Mouse (Mus musculus) cerebellum, adult 2 months (tissue): Measurements from ENCODE around the gene Rpl13a.

Source experiments
- CTCF ChIP-seq: fragments of 200-500 bp; IDR thresholded peaks from 2 replicates; pipeline ENCODE4 v1.5.1; 2011; ENCODE audit warnings: low read depth, mild to moderate bottlenecking, control low read depth, low read length, moderate library complexity, borderline replicate concordance; ENCODE audit not compliant: insufficient read depth
- POLR2A ChIP-seq: fragments of 200-500 bp; IDR thresholded peaks from 2 replicates; pipeline ENCODE4 v1.6.1; 2011; ENCODE audit warnings: low read length, control low read depth, borderline replicate concordance; ENCODE audit not compliant: insufficient read depth

DNA sequence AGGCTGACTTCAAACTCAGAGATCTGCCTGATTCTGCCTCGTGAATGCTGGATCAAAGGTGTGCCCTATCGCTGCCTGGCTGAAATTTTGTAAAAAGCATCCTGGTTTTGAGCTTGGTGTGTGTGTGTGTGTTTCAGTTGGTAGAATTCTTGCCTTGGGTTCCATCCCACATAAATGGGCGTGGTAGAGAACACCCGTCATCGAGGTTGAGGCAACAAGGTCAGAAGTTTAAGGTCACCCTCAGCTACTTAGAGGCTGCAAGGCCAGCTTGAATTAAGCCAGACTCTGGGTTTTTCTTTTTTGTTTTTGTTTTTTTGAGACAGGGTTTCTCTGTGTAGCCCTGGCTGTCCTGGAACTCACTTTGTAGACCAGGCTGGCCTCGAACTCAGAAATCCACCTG, 10.2 kb downstream of the Rpl13a start:
- TF ChIP-seq POLR2A (no peak), CTCF (no peak)
